Mouse (Mus musculus): ENCODE data around the gene Pptc7.

The Pptc7 gene

DNA sequence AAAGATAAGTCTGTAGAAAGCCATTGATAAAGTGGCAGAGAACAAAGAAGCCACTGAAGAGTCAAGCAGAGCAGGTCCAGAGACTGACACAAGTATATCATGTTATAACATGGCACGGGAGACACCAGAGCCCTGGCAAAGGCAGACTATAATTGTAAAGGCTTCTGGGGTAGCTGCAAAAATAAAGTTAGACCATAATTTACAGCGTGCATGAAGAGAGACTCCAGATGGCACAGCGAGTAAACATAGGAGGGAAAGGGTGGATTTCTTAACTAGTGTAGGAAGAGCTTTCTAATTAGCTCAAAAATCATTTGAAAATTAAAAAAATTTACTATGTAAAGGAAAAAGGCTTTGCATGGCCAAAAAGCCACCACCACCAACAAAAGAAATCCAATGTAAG lies 43.1 kb downstream of the Pptc7 start:
- in situ Hi-C loops (cut with MboI, MseI): no loop called here

- in situ Hi-C loops (cut with MboI, MseI): no loop called here
Observed at GRCm38 (mm10) chr5:122330269-122330668, 46.1 kb downstream of the Pptc7 start.

GRCm38 (mm10) chr5:122334682-122335081 lies 50.5 kb downstream of the Pptc7 start:
- in situ Hi-C loops (cut with MboI, MseI): no loop called here

DNA sequence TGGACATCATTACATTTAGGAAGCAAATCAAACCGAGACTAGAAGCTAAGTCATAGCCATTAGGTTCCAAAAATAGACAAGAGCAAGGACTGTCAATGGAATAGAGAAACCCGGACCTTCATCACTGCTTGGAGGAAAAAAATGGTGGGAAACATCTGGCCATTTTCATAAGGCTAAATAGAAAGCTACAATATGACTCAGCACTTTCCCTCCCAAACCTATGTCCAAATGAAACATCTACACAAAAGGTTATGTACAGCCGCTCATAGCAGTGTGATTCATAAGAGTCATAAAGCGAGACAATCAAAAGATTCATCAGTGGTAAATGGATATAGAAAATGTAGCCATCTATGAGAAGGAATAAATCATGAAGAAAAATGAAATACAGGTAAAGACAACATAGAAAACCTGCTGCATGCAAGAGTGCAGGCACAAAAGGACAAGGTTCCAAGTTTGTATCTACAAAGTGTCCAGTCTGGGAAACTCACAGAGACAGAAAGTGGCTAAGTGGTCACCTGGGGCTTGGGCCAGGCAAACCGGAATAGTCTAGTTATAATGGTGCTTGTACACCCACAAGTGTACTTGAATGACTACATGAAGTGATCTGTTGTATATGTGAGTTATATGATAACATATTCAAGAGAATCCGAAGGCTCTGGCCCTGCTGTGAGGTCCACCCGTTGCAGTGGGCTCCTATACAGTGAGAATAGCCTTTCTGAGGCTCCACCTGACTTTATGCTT lies 52.6 kb downstream of the Pptc7 start:
- in situ Hi-C loops (cut with MboI, MseI): no loop called here

DNA sequence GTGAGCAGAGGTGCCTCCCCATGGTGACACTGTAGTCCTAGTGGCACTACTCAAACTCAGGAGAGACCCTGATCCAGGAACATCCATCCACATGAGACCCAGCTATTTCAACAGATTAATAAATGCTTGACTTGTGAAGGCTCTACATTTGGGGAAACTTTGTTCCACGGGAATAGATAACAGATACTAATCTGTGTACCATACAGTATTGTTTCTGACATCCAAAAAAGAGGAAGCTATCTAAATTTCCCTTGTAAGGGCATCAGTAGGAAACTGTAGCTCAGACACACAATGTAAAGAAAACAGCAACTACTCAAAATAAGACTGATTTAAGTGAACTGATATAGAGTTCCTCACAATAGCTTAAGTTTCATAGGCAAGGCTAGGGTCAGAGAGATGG lies 58.7 kb downstream of the Pptc7 start:
- in situ Hi-C loops (cut with MboI, MseI): loop anchor here (5.0 kb wide), 1 partner anchor 156 kb away; no protein-coding TSS in a partner anchor

DNA sequence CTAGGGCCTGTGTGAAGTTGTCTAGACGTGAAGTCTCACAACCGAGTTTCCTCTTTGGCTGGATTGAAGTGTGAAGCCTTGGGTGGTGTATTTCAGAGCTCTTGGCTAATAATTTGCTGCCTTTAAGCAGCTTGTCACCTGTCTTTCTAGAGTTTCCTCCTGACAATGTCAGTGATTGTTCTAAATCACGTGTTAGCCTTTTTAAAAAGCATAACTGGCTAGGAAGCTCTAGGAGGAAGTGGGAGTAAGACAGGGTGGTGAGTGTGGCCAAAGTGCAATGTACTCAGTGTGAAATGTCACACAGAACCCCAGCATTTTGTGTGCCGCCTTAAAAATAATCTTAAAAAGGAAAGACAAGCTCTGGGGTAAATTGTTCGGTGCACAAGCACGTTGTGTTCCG lies 59.6 kb downstream of the Pptc7 start:
- in situ Hi-C loops (cut with MboI, MseI): loop anchor here (5.0 kb wide), 1 partner anchor 156 kb away; no protein-coding TSS in a partner anchor

DNA sequence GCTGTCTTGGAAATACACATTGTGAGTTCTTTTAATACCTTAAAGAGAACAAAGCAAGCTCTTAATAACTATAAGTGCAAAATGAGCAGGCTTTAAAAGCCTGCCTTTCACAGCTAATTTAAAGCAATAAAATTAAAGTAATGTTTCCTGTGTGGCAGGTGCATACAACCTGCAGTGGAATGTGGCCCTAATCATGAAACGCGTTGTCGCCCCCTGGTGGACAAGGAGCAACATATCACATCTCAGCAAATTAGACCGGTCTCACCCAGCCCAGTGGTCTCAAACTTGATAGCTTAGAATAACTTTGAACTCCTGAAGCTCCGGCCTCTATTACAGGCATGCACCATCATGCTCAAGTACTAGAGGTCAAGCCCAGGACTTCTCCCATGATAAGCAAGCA lies 60.1 kb downstream of the Pptc7 start:
- in situ Hi-C loops (cut with MboI, MseI): loop anchor here (5.0 kb wide), 1 partner anchor 157 kb away; no protein-coding TSS in a partner anchor

GRCm38 (mm10) chr5:122345777-122346176 lies 61.6 kb downstream of the Pptc7 start:
- in situ Hi-C loops (cut with MboI, MseI): no loop called here

DNA sequence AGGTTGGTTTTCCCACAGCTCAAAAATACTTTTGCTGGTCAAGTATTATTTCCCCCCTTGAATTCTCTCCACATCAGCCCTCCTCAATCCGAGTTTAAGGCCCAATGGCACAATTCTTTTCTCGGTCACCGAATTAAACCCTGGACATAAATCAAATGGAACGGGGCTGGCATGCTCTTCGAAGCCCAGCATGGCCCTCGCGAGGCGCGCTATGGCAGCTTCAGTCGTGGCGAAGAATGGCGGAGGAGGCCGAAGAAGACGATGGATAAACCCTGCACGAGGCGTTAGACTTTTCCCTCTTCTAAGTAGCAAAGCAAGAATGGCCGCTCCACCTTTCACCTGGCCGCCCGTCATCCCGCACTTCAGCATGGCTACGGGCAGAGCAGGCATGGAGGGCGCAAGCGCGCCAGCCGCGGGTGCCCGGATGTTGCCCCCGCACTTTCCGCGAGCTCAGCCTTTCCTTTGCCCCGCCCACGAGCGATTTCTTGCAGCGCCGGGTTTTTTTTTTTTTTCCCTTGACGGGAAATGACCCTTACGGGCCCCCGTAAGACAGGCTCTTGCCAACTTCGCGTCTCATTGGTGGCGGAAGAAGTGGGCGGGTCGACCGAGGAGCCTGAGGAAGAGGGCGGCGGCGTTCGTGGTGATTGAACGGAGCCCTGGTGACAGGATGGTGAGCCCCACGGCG lies 69.8 kb downstream of the Pptc7 start, which contains the start of the genes Rad9b and Vps29:
Gene Rad9b, minus strand, starts transcription at position 427 of the 685 bp plus-strand sequence.
Gene Vps29, plus strand, starts transcription at position 563 of the 685 bp plus-strand sequence.
- in situ Hi-C loops (cut with MboI, MseI): loop anchor here (5.0 kb wide), 1 partner anchor 87 kb away; no protein-coding TSS in a partner anchor

GRCm38 (mm10) chr5:122354492-122355067 lies 70.4 kb downstream of the Pptc7 start:
- in situ Hi-C loops (cut with MboI, MseI): loop anchor here (5.0 kb wide), 1 partner anchor 87 kb away; no protein-coding TSS in a partner anchor

GRCm38 (mm10) chr5:122371591-122372191 lies 87.5 kb downstream of the Pptc7 start, which contains the start of gene Gpn3:
Gpn3 (plus strand) TSS chr5:122371876.
- in situ Hi-C loops (cut with MboI, MseI): no loop called here

DNA sequence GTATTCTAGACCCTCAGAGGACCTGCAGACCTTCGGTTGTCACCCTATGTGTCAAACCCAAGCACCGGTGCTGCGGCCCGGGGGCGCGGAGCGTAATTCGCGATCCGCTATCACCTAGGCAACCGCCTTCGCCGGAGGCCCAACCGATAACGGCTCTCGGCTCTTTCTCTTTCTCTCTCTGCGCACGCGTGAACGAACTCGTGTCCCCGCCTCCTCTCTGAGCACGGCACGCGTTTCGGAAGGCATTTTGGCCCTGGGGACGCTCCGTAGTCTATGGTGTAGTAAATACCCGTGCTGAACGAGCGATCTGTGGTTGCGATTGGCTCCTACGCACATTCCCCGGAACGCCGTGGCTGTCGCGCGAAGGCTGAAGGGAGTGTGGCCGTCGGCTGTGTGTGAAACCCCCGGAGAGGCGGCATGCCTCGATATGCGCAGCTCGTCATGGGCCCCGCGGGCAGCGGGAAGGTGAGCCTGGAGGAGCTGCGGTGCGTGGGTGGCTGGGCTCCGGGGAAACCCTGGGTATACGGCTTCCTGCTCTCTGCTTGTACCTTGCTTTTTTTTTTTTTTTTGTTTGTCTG lies 88.1 kb downstream of the Pptc7 start, which contains the start of gene Fam216a:
Gene Fam216a, minus strand, starts transcription at position 173 of the 578 bp plus-strand sequence.
- in situ Hi-C loops (cut with MboI, MseI): no loop called here

DNA sequence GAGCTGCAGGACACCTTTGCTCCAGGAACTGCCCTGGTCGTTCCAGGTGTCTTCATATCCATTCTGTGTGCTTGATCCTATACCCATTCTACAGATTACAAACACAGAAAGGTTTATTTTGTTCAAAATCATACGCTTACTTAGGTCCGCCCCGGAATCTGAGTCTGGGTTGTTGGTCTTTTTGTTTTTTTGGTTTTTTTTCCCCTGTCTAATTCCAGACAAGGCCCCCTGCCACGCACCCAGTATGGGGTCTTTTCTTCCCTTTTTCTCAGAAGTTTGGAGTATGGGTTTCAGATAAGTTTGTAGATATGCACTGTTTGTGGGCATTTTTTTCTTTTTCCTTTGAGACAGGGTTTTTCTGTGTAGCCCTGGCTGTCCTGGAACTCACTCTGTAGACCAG lies 88.7 kb downstream of the Pptc7 start:
- in situ Hi-C loops (cut with MboI, MseI): no loop called here

Data from T-helper 1 cell (primary cell).